Mouse (Mus musculus) frontal cortex, postnatal 25 days (tissue): Measurements from ENCODE around the gene Rnf180.

Experiments
- DNase-seq, 2 experiments: peaks; one replicate each; pipeline ENCODE4 v3.0.0; 2022; ENCODE audit warnings: low spot score in 2 of 2

Rnf180 gene

DNA sequence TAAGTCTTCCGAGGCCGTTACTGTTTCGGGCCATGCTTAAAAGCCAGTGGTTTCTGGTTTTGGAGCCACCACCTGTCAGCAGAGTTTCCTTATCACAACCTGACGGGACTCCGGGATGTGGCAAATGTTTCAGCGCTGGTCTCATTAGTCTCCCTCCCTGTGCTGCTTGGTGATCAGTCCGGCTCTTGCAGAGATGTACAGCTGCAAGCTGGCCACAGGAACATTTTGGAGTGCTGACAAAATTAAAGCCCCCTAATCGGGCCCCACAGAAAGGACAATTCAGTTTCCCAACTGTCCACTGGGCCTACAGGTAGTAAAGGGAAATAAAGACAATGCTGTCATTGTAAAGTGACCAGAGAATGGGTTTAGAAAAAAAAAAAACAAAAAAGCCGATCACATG lies 44.4 kb downstream of the Rnf180 start:
- DNase-seq, result no peak

- DNase-seq, result no peak
These were observed 45.0 kb downstream of the Rnf180 start for GRCm38 (mm10) chr13:105249599-105249998.

DNA sequence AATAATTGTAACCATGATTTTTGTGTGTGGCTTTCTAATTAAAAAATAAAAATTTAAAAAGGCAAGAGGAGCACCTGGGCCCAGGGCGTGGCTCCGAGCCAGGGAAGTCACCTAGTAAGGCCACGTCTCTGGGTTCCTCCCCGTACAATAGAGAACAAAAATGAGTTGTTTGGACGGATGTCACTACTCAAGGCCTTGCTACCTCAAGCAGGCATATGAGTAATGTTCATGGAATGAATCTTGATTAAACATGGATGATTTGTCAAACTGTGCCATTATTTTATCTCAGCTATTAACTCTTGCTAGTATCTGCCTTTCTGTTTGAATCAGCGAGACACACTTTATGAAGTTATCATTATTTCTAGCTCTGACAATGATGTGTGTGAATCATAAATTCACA lies 46.9 kb downstream of the Rnf180 start:
- DNase-seq, result no peak

DNA sequence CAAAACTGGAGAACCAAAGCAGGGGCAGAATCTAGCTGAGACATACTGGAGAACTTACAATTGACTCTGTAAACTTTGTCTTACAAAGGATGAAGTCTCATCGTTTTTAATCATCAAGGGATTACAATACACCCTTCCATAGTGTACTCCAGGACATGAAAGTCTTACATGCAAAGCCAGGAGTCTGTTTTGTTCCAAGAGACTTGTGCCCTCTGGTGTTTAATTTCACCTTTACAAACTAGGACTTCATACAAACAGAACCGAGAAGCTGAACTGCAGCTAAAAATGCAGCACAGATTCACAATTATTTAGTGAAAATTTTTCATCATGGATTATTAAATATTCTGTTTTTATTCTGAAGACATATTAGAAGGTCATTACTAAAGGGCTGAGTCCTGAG lies 53.8 kb downstream of the Rnf180 start:
- no peak for DNase-seq

- no peak for DNase-seq
These were observed 67.5 kb downstream of the Rnf180 start for GRCm38 (mm10) chr13:105227126-105227525.

DNA sequence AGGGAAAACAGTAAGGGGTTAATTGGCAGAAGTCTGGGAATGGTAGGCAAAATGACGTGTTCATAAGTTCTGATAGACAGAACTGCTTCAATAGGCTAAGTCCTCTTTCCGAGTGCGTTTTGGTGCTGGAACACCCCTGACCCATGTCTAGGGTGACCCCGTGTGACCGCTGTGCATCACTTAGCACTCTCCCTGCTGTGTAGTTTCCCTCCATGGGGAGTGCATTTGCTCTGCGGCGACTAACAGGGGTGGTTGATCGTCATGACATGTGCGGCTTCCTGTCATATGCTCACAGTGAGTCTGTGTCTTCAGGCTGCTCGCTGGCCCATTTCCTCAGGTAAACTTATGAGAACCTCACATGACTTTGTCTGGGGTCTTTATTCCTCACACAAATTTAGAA lies 70.6 kb downstream of the Rnf180 start:
- DNase-seq, result no peak

GRCm38 (mm10) chr13:105223147-105223546 lies 71.5 kb downstream of the Rnf180 start:
- DNase-seq, result no peak

- DNase-seq, result no peak
These were observed 72.4 kb downstream of the Rnf180 start for GRCm38 (mm10) chr13:105222016-105222725.

DNA sequence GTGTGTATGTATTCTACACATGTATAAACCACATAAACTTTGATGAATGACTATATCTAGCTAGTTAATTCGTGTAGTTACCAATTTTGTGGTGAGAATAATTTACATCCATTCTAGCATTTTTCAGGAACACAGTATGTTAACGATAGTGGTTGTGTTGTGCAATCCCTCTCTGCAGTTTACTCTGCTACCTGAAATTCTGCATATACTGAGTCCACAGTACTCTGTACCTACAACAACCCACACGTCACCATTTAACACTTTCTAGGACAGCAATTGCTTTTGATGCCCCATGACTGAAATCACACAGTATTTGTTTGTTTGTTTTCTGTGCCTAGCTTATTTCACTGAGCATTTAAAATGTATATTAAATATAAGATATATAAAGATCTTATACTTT lies 83.9 kb downstream of the Rnf180 start:
- no peak for DNase-seq

DNA sequence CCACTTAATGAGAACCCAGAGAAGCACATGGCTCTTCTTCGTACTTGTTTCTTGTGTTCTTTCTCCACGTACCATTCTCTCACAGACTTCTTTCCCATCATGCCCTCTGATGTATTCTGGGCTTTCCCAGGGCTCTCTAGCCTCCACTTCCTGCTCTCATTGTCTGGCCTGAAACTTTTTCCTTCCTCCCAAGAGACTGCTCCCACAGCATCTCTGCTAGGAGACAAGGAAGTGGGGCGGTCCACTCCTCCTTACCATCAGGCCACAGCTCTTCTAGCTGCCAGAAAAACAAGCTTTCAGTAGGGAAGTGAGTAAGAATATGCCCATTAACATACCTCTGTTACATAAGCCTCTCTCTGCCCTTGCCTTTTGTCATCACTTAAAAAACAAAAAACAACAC lies 90.8 kb downstream of the Rnf180 start:
- DNase-seq, result no peak

DNA sequence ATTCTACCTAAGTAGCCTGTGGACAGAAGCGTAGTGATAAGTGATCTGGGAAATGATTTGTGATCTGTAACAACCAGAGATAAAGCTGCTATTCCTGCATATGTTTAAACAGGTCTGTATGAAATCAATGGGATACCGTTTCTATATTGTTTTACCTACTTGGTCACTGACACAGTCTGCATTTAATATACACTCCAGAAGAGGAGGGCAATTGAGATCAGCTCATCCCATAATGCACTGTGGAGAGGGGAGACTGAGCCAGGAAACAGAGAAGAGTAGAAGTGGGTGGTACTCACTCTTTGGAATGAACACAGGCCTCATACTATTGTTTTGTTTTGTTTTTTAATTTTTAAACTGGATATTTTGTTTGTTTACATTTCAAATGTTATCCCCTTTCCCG lies 96.0 kb downstream of the Rnf180 start:
- no peak for DNase-seq

GRCm38 (mm10) chr13:105198028-105198427 lies 96.6 kb downstream of the Rnf180 start:
- no peak for DNase-seq

DNA sequence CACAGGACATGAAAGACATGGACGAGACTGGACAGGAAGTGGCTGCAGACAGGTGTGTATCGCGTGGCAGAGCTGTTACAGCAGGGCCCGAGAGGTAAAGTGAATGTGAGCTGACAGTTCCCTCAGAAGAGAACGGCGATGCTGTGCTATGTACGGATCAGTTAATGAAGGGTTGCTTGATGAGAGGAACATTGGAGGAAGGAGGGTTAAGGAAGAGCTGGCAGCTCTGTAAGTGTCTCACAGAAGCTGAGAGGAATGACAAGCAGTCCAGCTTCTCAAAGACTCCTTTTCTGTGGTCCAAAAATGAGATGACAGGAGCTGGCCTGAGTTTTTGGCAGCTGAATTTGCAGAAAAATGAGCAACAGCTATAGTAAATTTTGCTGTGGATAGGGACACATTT lies 101.0 kb downstream of the Rnf180 start:
- DNase-seq, result no peak

- no peak for DNase-seq
These were observed 105.9 kb downstream of the Rnf180 start for GRCm38 (mm10) chr13:105188730-105189129.

GRCm38 (mm10) chr13:105180781-105181180 lies 113.8 kb downstream of the Rnf180 start:
- no peak for DNase-seq

DNA sequence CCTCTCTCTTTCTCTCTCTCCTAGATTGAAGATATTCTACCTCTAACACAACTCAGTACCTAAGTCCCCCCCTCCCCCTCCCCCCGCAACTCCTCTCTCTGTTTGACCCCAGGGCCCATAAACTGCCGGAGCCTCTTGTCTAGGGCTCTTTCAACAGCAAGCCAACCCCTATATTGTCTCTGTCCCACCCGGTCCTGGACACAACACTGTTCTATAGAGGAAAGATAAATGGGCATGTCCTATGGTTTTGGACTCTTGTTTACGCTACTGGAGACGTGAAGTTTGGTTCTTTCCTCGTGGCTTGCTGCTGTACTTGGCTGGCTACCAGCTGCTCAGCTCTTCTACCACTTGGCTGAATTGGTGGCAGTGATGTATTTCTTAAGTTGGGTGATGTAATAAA lies 129.2 kb downstream of the Rnf180 start:
- DNase-seq, result no peak

DNA sequence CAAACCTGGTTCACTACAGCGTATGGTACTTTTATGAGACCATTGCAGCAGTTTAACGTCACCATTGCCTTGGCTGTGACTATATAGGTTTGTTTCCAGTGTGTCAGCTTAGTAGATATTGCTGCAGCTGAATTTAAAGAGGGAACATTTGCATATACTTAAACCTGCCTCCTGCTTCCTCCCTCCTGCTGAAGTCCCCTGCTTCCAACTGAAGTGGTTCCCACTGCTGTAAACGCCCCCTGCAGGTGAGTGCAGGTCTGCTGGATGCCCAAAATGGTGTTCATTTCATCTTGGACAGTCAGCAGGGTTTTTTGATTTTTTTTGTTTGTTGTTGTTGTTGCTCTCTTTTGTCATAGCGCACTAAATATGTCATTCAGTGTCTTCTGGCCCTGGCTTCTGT lies 140.7 kb downstream of the Rnf180 start:
- DNase-seq, result no peak

DNA sequence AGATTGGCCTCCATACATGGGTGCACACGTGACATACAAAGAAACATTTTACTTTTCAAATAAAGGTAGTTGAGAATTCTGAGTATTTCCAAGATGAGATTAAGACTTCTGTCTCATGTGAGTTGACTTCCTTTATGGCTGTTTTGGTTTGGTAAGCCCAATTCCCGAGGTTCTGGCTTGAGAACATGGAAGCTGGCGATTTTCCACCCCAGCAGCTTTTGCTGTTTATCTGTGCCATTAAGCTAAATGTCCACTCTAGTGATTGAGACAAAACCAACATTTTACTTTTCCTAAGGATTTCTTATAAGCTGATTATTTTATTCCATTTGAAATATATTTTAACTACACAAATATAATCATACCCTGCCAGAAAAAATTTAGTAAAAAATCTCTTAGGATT lies 144.6 kb downstream of the Rnf180 start:
- DNase-seq, result no peak

- no peak for DNase-seq
These were observed 146.7 kb downstream of the Rnf180 start for GRCm38 (mm10) chr13:105147795-105148418.

DNA sequence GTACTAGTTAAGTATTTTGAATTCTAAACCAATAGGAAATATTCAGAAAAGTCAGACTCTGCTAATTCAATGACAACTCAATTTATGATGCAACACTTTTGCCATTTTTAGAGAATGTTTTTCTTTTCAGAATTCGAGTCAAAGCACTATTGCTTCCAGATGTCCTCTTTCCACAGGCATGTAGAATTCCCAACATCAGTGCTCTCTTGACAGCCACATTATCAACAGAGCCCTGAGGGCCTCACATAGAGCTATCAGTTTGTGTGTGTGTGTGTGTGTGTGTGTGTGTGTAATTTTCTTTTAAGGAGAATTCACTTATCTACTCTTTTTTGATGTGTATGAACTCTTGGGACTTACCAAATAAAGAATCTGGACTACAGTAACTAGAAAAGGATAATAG lies 147.8 kb downstream of the Rnf180 start:
- DNase-seq, result no peak

DNA sequence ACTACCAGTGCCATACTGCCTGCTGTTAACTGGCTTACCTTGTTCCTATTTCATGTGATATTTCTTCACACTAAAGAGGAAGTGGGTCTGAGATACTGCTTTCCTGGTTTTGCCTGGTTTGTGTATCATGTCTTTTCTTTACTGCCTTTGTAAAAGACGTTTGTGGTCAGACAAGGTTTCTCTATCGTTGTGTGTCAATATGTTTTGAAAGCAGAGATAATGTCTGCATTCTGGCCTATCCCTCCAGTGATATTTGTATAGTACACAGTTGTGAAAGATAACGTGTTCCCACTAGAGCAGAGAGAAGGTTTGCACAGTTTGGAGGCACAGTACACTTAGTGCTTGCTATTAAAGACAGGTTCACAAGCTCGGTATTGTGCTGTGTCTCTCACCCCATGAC lies 154.7 kb downstream of the Rnf180 start:
- no peak for DNase-seq

DNA sequence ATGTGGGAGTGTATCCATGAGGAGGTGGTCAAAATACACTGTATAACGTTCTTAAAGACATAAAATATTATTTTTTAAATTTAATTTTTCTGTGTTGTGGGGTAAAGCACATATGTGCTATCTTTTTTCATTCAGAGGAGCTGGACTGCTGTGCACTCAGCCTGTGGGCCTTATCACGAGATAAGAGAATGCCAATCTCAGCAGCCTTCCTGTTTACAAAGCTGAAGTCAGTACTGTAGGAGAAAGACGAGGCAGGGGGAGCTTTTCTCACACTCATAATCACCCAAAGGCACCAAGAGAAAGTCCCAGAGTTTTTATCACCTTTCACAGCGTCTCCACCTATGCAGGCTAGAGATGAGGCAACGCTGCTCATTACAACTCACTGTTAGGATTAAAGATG lies 160.2 kb downstream of the Rnf180 start:
- DNase-seq, result no peak

DNA sequence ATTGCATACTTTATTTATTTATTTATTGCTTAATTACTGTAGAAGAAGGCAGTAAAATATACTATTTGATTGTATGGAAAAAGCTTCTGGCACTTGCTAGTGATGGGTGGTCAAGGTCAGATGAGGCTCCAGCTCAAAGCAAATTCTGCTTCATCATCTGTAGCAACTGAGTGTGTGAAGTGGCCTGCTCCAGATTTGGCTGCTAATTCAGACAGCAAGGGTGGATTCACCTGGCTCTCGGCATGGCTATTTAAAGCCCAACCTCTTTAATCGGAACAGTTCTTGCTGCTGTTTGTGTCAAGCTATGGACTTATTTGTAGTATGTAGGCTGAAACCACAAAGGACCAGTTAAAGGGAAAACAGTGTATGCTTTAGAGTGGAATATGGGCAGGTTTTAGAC lies 161.8 kb downstream of the Rnf180 start:
- no peak for DNase-seq

DNA sequence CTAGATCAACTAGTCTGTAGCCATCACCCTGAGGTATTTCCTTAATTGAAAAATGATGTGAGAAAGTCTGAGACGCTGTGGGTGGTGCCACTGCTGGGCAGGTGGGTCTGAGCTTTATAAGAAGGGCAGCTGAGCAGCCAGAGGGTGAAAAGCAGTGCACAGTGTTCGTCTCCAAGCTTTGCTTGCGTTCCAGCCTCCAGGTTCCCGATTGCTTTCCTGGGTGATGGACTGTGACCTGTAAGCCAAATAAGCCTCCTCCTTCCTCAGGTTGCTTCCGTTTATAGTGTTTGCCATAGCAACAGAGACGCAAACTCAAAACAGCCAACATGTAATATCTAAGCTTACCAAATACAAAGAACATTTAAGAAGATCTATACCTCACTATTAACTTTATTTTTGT lies 162.2 kb downstream of the Rnf180 start:
- no peak for DNase-seq
